Mouse (Mus musculus): ENCODE measurements around the gene Ube2l3. TPM values are rescaled to one million over a fixed set of nuclear protein-coding genes. Genes with fewer than 3 reads are reported as not detected.
A peak's percentile ranks its signal among the peaks of the same experiment; 100 is the strongest.
"Not testable (repeated sequence)": the region's sequence is repeated elsewhere in the genome, so short reads cannot be mapped to it uniquely, and the experiment has no call there.

Gene Ube2l3
- polyA plus RNA-seq, 1 experiment from 2014 or later: 264 TPM

- ATAC-seq: no peak
- H3K36me3 ChIP-seq (ENCODE audit: control insufficient read depth, insufficient read depth, low read length): peaks cover 7% of the 10 kb centered on the region; the same call in 1 of the 2 replicates
Observed at GRCm38 (mm10) chr16:17168049-17168448, 34.4 kb downstream of the Ube2l3 start.

DNA sequence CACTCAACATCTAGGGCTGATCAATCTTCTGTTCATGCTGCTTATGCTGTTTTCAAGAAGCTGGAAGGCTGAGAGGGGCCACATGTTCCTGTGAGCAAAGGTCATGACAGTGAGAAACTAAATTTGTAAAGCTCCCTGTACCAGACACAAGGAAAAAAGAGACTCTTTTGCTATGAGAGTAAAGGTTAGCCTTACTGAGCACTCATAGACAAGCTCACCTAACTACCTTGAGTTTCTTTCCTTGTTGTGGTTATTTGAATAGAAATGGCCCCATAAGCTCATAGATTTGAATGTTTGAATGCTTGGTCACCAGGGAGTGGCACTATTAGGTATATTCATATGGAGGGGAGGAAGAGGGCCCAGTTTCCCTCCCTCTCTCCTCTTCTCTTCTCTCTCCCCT lies 35.3 kb downstream of the Ube2l3 start:
- Histone ChIP-seq H3K4me1 (ENCODE audit: control insufficient read depth, insufficient read depth, low read length) (no peaks in the 10 kb centered on the region), H3K9me3 (replicated peaks; ENCODE audit: control insufficient read depth, low read length, poor library complexity, severe bottlenecking) (no peaks in the 10 kb centered on the region), H3K36me3 (ENCODE audit: control insufficient read depth, insufficient read depth, low read length) (peaks cover 2% of the 10 kb centered on the region; the same call in 1 of the 2 replicates), H3K4me2 (ENCODE audit: low read length) (no peak overlapping the region), H3K9ac (ENCODE audit: low read depth, low read length) (no peak overlapping the region), H3K4me3 (ENCODE audit: low read depth, low read length) (no peak overlapping the region), H3K27ac (ENCODE audit: low read length) (no peak overlapping the region), H3K27me3 (ENCODE audit: control insufficient read depth, insufficient read depth, low read depth, low read length) (no peaks in the 10 kb centered on the region)
- no peak for ATAC-seq

More at GRCm38 (mm10) chr16:17168049-17168448, 34.4 kb downstream of the Ube2l3 start:
- 89% methylated on average over 5 of the region's 5 CpGs for WGBS
- H3K9me3 ChIP-seq (replicated peaks; ENCODE audit: control insufficient read depth, low read length, poor library complexity, severe bottlenecking): no peaks in the 10 kb centered on the region
- no peak overlapping the region for H3K27ac ChIP-seq (ENCODE audit: low read length)
- no peak overlapping the region for H3K4me2 ChIP-seq (ENCODE audit: low read length)
- no peaks in the 10 kb centered on the region for H3K4me1 ChIP-seq (ENCODE audit: control insufficient read depth, insufficient read depth, low read length)
- H3K27me3 ChIP-seq (ENCODE audit: control insufficient read depth, insufficient read depth, low read depth, low read length): no peaks in the 10 kb centered on the region
- H3K9ac ChIP-seq (ENCODE audit: low read depth, low read length): no peak overlapping the region
- no peak overlapping the region for H3K4me3 ChIP-seq (ENCODE audit: low read depth, low read length)

GRCm38 (mm10) chr16:17165478-17165877 lies 37.0 kb downstream of the Ube2l3 start:
- H3K4me3 ChIP-seq (ENCODE audit: low read depth, low read length); H3K27ac ChIP-seq (ENCODE audit: low read length); H3K9me3 ChIP-seq (replicated peaks; ENCODE audit: control insufficient read depth, low read length, poor library complexity, severe bottlenecking); H3K4me2 ChIP-seq (ENCODE audit: low read length); H3K9ac ChIP-seq (ENCODE audit: low read depth, low read length); H3K4me1 ChIP-seq (ENCODE audit: control insufficient read depth, insufficient read depth, low read length); ATAC-seq; H3K36me3 ChIP-seq (ENCODE audit: control insufficient read depth, insufficient read depth, low read length); H3K27me3 ChIP-seq (ENCODE audit: control insufficient read depth, insufficient read depth, low read depth, low read length): not testable (repeated sequence)
- 90% methylated on average over 1 of the region's 1 CpGs for WGBS

DNA sequence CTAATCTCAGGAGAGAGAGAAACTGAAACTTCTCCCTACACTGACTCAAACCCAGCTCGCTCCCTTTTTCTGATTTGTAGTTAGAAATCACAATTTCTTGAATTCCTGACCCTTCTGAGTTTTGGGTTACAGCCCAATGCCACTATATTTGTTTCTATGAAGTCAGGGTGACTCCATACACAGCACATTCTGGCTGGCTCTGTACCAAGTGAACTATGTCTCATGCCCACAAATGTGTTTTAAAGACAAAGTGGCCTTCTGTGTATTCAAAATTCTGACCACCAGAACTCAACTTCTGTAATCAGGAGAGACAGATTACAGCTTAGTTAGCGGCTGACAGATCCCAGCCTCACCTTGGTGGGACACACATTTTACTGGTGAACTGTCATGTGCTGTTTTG lies 48.1 kb downstream of the Ube2l3 start:
- no peaks in the 10 kb centered on the region for H3K4me1 ChIP-seq (ENCODE audit: control insufficient read depth, insufficient read depth, low read length)
- H3K36me3 ChIP-seq (ENCODE audit: control insufficient read depth, insufficient read depth, low read length): peaks cover 14% of the 10 kb centered on the region; the same call in 1 of the 2 replicates
- no peaks in the 10 kb centered on the region for H3K9me3 ChIP-seq (replicated peaks; ENCODE audit: control insufficient read depth, low read length, poor library complexity, severe bottlenecking)
- ATAC-seq: no peak
- 99% methylated on average over 2 of the region's 2 CpGs for WGBS
- H3K9ac ChIP-seq (ENCODE audit: low read depth, low read length): no peak overlapping the region
- no peak overlapping the region for H3K4me2 ChIP-seq (ENCODE audit: low read length)
- no peaks in the 10 kb centered on the region for H3K27me3 ChIP-seq (ENCODE audit: control insufficient read depth, insufficient read depth, low read depth, low read length)
- no peak overlapping the region for H3K4me3 ChIP-seq (ENCODE audit: low read depth, low read length)
- no peak overlapping the region for H3K27ac ChIP-seq (ENCODE audit: low read length)

DNA sequence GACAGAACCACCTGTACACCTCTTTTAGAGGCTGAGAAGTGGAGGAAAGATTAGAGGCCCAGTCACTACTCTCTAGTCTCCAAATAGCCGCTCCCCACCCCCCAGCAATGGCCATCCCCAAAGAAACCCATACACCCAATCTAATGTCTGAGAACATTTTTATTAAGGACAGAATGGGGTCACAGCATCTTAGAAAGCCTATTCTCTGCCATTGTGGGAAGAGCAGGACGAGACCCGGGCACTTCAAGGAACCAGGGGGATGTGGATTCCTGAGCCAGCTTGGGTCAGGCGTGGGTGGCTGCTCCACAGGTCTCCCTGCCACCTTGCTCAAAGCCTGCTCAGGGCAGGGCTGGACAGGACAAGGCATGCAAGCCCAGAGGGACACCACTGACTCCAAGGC lies 50.6 kb downstream of the Ube2l3 start:
- no peak for ATAC-seq
- no peak overlapping the region for H3K4me3 ChIP-seq (ENCODE audit: low read depth, low read length)
- no peaks in the 10 kb centered on the region for H3K27me3 ChIP-seq (ENCODE audit: control insufficient read depth, insufficient read depth, low read depth, low read length)
- H3K4me2 ChIP-seq (ENCODE audit: low read length): no peak overlapping the region
- H3K9me3 ChIP-seq (replicated peaks; ENCODE audit: control insufficient read depth, low read length, poor library complexity, severe bottlenecking): no peaks in the 10 kb centered on the region
- peaks cover 13% of the 10 kb centered on the region for H3K4me1 ChIP-seq (ENCODE audit: control insufficient read depth, insufficient read depth, low read length)
- H3K36me3 ChIP-seq (ENCODE audit: control insufficient read depth, insufficient read depth, low read length): peaks cover 11% of the 10 kb centered on the region; the same call in 1 of the 2 replicates
- H3K27ac ChIP-seq (ENCODE audit: low read length): no peak overlapping the region
- WGBS: 96% methylated on average over 4 of the region's 4 CpGs
- no peak overlapping the region for H3K9ac ChIP-seq (ENCODE audit: low read depth, low read length)

DNA sequence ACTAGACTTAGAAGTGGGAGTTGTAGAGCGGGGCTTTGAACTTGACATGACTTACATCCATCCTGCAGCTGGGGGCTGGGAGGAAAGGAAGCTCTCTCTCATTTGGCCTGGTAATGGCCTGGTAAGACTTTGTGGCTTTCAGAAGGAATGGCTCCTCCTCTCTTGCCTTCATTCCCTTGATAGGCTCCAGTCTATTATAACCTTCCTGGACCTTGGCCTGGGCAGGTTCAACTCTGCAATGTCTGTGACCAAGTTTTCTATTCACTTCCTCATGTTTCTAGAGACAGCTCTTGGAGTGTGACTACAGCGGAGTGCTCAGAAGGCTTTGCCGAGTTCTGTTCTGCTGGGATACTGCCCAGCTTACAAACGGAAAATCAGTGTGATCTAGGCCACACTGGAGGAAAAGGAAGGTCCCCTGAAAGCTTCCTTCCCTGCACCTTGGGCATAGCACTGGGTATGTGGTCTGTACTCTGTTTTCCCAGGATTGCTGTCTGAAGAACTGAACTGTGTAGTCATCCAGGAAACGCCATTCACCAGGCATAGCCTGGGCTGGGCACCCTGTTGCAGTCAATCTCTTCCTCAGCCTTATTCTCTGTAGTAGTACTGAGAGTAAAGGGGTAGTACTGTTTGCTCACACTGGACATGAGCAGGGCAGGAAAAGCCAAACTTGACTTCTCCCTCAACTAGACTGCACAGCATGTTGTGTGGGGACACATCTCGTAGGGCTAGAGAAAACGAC lies 51.8 kb downstream of the Ube2l3 start:
- no peak for ATAC-seq
- Histone ChIP-seq H3K27ac (ENCODE audit: low read length) (no peak overlapping the region), H3K4me2 (ENCODE audit: low read length) (no peak overlapping the region), H3K27me3 (ENCODE audit: control insufficient read depth, insufficient read depth, low read depth, low read length) (no peaks in the 10 kb centered on the region), H3K36me3 (ENCODE audit: control insufficient read depth, insufficient read depth, low read length) (peaks cover 11% of the 10 kb centered on the region; the same call in 1 of the 2 replicates), H3K4me3 (ENCODE audit: low read depth, low read length) (no peak overlapping the region), H3K9me3 (replicated peaks; ENCODE audit: control insufficient read depth, low read length, poor library complexity, severe bottlenecking) (no peaks in the 10 kb centered on the region), H3K9ac (ENCODE audit: low read depth, low read length) (no peak overlapping the region), H3K4me1 (ENCODE audit: control insufficient read depth, insufficient read depth, low read length) (peaks cover 13% of the 10 kb centered on the region)
- WGBS: 89% methylated on average over 7 of the region's 7 CpGs

- H3K27me3 ChIP-seq (ENCODE audit: control insufficient read depth, insufficient read depth, low read depth, low read length): no peaks in the 10 kb centered on the region
- peak overlapping the region; percentile 84 for H3K9ac ChIP-seq (ENCODE audit: low read depth, low read length)
- peaks cover 13% of the 10 kb centered on the region for H3K4me1 ChIP-seq (ENCODE audit: control insufficient read depth, insufficient read depth, low read length)
- ATAC-seq: peak; percentile 20
- peak overlapping the region; percentile 73 for H3K4me3 ChIP-seq (ENCODE audit: low read depth, low read length)
- 9% methylated on average over 16 of the region's 16 CpGs for WGBS
- no peak overlapping the region for H3K27ac ChIP-seq (ENCODE audit: low read length)
- H3K9me3 ChIP-seq (replicated peaks; ENCODE audit: control insufficient read depth, low read length, poor library complexity, severe bottlenecking): no peaks in the 10 kb centered on the region
- H3K36me3 ChIP-seq (ENCODE audit: control insufficient read depth, insufficient read depth, low read length): peaks cover 7% of the 10 kb centered on the region; the same call in 1 of the 2 replicates
- peak overlapping the region; percentile 91 for H3K4me2 ChIP-seq (ENCODE audit: low read length)
Observed at GRCm38 (mm10) chr16:17148084-17148483, 54.4 kb downstream of the Ube2l3 start.

- under 1% methylated on average over 41 of the region's 41 CpGs for WGBS
- no peaks in the 10 kb centered on the region for H3K27me3 ChIP-seq (ENCODE audit: control insufficient read depth, insufficient read depth, low read depth, low read length)
- H3K9ac ChIP-seq (ENCODE audit: low read depth, low read length): peak overlapping the region; percentile 84
- H3K4me3 ChIP-seq (ENCODE audit: low read depth, low read length): peak overlapping the region; percentile 73
- H3K4me2 ChIP-seq (ENCODE audit: low read length): peak overlapping the region; percentile 91
- H3K27ac ChIP-seq (ENCODE audit: low read length): peak overlapping the region; percentile 78
- peak; percentile 76 for ATAC-seq
- H3K9me3 ChIP-seq (replicated peaks; ENCODE audit: control insufficient read depth, low read length, poor library complexity, severe bottlenecking): no peaks in the 10 kb centered on the region
- H3K4me1 ChIP-seq (ENCODE audit: control insufficient read depth, insufficient read depth, low read length): peaks cover 13% of the 10 kb centered on the region
- H3K36me3 ChIP-seq (ENCODE audit: control insufficient read depth, insufficient read depth, low read length): peaks cover 7% of the 10 kb centered on the region; the same call in 1 of the 2 replicates
Observed at GRCm38 (mm10) chr16:17147391-17147929, 55.0 kb downstream of the Ube2l3 start.

- peak within 1 kb of the TSS; percentile 78 for H3K27ac ChIP-seq (ENCODE audit: low read length)
- ATAC-seq: peak; percentile 90
- under 1% methylated on average over 34 of the region's 34 CpGs for WGBS
Observed at GRCm38 (mm10) chr16:17146772-17147235, 55.6 kb downstream of the Ube2l3 start, which contains the start of gene Ccdc116. Ccdc116 (minus strand) TSS chr16:17147229.

More at GRCm38 (mm10) chr16:17146772-17147235, 55.6 kb downstream of the Ube2l3 start, which contains the start of gene Ccdc116:
- H3K36me3 ChIP-seq (ENCODE audit: control insufficient read depth, insufficient read depth, low read length): peaks cover 5% of the 10 kb centered on the region; the same call in 1 of the 2 replicates
- H3K9me3 ChIP-seq (replicated peaks; ENCODE audit: control insufficient read depth, low read length, poor library complexity, severe bottlenecking): no peaks in the 10 kb centered on the region
- peaks cover 13% of the 10 kb centered on the region for H3K4me1 ChIP-seq (ENCODE audit: control insufficient read depth, insufficient read depth, low read length)
- H3K4me2 ChIP-seq (ENCODE audit: low read length): peak within 1 kb of the TSS; percentile 91
- peak within 1 kb of the TSS; percentile 84 for H3K9ac ChIP-seq (ENCODE audit: low read depth, low read length)
- no peaks in the 10 kb centered on the region for H3K27me3 ChIP-seq (ENCODE audit: control insufficient read depth, insufficient read depth, low read depth, low read length)
- H3K4me3 ChIP-seq (ENCODE audit: low read depth, low read length): peak within 1 kb of the TSS; percentile 73
